In the genomic region with DNA sequence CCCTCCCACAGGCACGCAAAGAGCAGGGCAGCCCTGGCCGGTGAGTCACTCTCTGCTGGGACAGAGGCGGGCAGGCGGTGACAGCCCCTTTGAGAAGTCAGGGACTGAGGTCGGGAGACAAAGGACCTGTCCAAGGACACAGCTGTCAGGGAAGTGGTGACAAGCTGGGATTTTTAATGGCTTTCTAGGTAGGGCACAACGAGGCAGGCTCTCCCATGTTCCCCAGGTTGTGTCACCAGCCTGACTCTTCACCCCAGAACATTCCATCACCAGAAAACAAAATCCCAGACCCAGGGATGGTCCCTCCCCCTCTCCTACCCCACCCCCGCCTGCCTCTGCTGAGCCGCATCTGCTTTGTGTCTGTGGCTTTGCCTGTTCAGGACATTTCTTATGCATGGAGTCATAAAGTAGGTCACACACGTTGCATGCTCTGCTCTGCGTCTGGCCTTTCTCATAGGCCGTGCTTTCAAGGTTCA, we compare ENCODE assay signal across 11 mouse cellular contexts. TPM values are rescaled to one million over a fixed set of nuclear protein-coding genes. Genes with fewer than 3 reads are reported as not detected.
DNase-seq lines count a peak whose midpoint lies in the region; ATAC-seq lines count a peak whose summit lies in the region.
"Had no signal": no experiment of that assay in that cellular context is flagged by ENCODE, and none has a peak within 500 bp of the region (broad histone marks: within the 10 kb centered on the region; RNA-seq: fewer than 3 reads in every experiment).

No protein-coding gene starts in this region.

- peak; percentile 44 for ATAC-seq in kidney, embryonic 15.5 days (replicated peaks; ENCODE audit: low FRiP score)
- peak; percentile 91 for ATAC-seq in heart, embryonic 14.5 days (ENCODE audit: insufficient number of reproducible peaks, insufficient read depth, low FRiP score, low read depth)
- peak; percentile 76 for ATAC-seq in stomach, embryonic 15.5 days (ENCODE audit: insufficient read depth, low FRiP score, low read depth)

- no peak for DNase-seq in kidney, adult 18-20 months
- peak; percentile 92 to 93 for DNase-seq in adrenal gland, adult (ENCODE audit: inconsistent age in 2 of 2, low spot score in 1 of 2)
- no peak for DNase-seq in left cerebral cortex, postnatal 10 days (ENCODE audit: extremely low spot score in 1 of 2, low spot score in 2 of 2)
- DNase-seq in frontal cortex, postnatal 10 days (ENCODE audit: low spot score in 2 of 2) = no peak
- DNase-seq in right cerebral cortex, postnatal 4 days = no peak

- no peak overlapping the region for H3K9ac ChIP-seq in kidney, embryonic 15.5 days
- H3K9ac ChIP-seq in heart, embryonic 14.5 days (ENCODE audit: low read length) = no peak overlapping the region
- H3K9ac ChIP-seq in stomach, embryonic 15.5 days = no peak overlapping the region
- H3K9ac ChIP-seq: liver, embryonic 12.5 days had no signal

- H3K27me3 ChIP-seq in kidney, embryonic 15.5 days = no peaks in the 10 kb centered on the region
- no peaks in the 10 kb centered on the region for H3K27me3 ChIP-seq in heart, embryonic 14.5 days (ENCODE audit: control insufficient read depth, insufficient read depth, low read length)
- no peaks in the 10 kb centered on the region for H3K27me3 ChIP-seq in stomach, embryonic 15.5 days (replicated peaks)

- H3K4me2 ChIP-seq in kidney, embryonic 15.5 days = no peak overlapping the region
- 0 out of 2 replicates have a peak overlapping the region, but pooled peaks have one; percentile 2 for H3K4me2 ChIP-seq in heart, embryonic 14.5 days (ENCODE audit: low read length)
- no peak overlapping the region for H3K4me2 ChIP-seq in stomach, embryonic 15.5 days
- H3K4me2 ChIP-seq: liver, embryonic 12.5 days had no signal

- peaks cover 13% of the 10 kb centered on the region for H3K4me1 ChIP-seq in kidney, embryonic 15.5 days
- H3K4me1 ChIP-seq in heart, embryonic 14.5 days (ENCODE audit: control insufficient read depth in 2 of 2, insufficient read depth in 2 of 2, low read length in 2 of 2) = peaks cover 14 to 16% of the 10 kb centered on the region in 2 experiments
- peaks cover 13% of the 10 kb centered on the region for H3K4me1 ChIP-seq in stomach, embryonic 15.5 days

- H3K27ac ChIP-seq in kidney, embryonic 15.5 days = peak overlapping the region; percentile 33; the same call in 1 of the 2 replicates
- H3K27ac ChIP-seq in heart, embryonic 14.5 days (replicated peaks in 1 of 2; ENCODE audit: control insufficient read depth in 1 of 2, insufficient read depth in 1 of 2, low read depth in 2 of 2, low read length in 2 of 2) = peak overlapping the region; percentile 83 to 91
- 0 out of 2 replicates have a peak overlapping the region, but pooled peaks have one; percentile 4 for H3K27ac ChIP-seq in stomach, embryonic 15.5 days
- H3K27ac ChIP-seq: liver, embryonic 12.5 days had no signal

- H3K9me3 ChIP-seq in kidney, embryonic 15.5 days (replicated peaks) = no peaks in the 10 kb centered on the region
- no peaks in the 10 kb centered on the region for H3K9me3 ChIP-seq in heart, embryonic 14.5 days (ENCODE audit: control insufficient read depth, low read length)
- H3K9me3 ChIP-seq in stomach, embryonic 15.5 days = no peaks in the 10 kb centered on the region
- H3K9me3 ChIP-seq: G1E; liver, embryonic 12.5 days had no signal

- WGBS in kidney, embryonic 15.5 days = 27% methylated on average over 11 of the region's 11 CpGs
- WGBS in heart, embryonic 14.5 days = 9% methylated on average over 11 of the region's 11 CpGs
- 17% methylated on average over 11 of the region's 11 CpGs for WGBS in stomach, embryonic 15.5 days

- H3K36me3 ChIP-seq in kidney, embryonic 15.5 days = no peaks in the 10 kb centered on the region
- H3K36me3 ChIP-seq in heart, embryonic 14.5 days (ENCODE audit: control insufficient read depth, insufficient read depth, low read length) = no peaks in the 10 kb centered on the region
- no peaks in the 10 kb centered on the region for H3K36me3 ChIP-seq in stomach, embryonic 15.5 days
- H3K36me3 ChIP-seq: G1E; liver, embryonic 12.5 days had no signal

- no peak overlapping the region for H3K4me3 ChIP-seq in kidney, embryonic 15.5 days (replicated peaks)
- no peak overlapping the region for H3K4me3 ChIP-seq in heart, embryonic 14.5 days (ENCODE audit: control insufficient read depth in 1 of 2, insufficient read depth in 1 of 2, low read depth in 1 of 2, low read length in 2 of 2)
- no peak overlapping the region for H3K4me3 ChIP-seq in stomach, embryonic 15.5 days (replicated peaks)
- H3K4me3 ChIP-seq: liver, embryonic 12.5 days had no signal

- intact Hi-C loops in left cerebral cortex, postnatal 10 days (cut with DNase I) = no loop called here

RNA-seq across cellular contexts. Expression of a gene that starts 15.0 kb away (rescaled TPM):
- 34.3 and 37.7 TPM in 2 replicates for polyA plus RNA-seq in kidney, embryonic 15.5 days (2015; fragmentation: Nextera tagmentation; extraction: Ambion mirVana)
- 11.8 and 12.5 TPM in 2 replicates for polyA plus RNA-seq in heart, embryonic 14.5 days (2014; fragmentation: Nextera tagmentation; extraction: Ambion mirVana)
- 13.6 and 16.0 TPM in 2 replicates for polyA plus RNA-seq in stomach, embryonic 15.5 days (2015; fragmentation: Nextera tagmentation; extraction: Ambion mirVana)
- total RNA-seq in left cerebral cortex, postnatal 10 days (2021) = 1 to 10 TPM in 1 of 2 experiments, under 1 TPM in 1; 0.47 to 1.6 TPM
- total RNA-seq: G1E; hematopoietic stem cell, adult 5-6 weeks had no signal
- polyA plus RNA-seq: G1E had no signal

Comparison
In these comparisons a context has a peak if more than half of its experiments do, and no peak if none do; other contexts are left out.
1. H3K27ac ChIP-seq: peak in every context shown above with its lines; median percentile 87 in heart, embryonic 14.5 days; 33 in kidney, embryonic 15.5 days; 4 in stomach, embryonic 15.5 days.
2. DNase-seq: peak in adrenal gland, adult (2 of 2); none in kidney, adult 18-20 months (single experiment), left cerebral cortex, postnatal 10 days (0 of 2), frontal cortex, postnatal 10 days (0 of 2) and right cerebral cortex, postnatal 4 days (single experiment).
3. Peak in every context shown above with its lines, with median percentiles within 50 percentile points of each other: ATAC-seq.